Mouse (Mus musculus): ENCODE measurements around the gene Slit2.

DNA sequence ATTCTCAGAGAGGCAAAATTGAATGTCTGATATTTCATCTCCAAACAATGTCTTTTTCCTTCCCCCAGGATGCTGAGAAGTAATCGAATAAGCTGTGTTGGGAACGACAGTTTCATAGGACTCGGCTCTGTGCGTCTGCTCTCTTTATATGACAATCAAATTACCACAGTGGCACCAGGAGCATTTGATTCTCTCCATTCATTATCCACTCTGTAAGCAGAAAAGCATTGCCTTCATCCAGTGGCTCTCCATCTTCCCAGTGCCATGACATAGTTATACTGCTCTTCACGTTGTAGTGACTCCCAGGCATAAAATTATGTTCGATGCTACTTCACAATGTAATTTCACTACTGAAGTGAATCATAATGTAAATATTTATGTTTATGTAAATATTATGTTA, 252.3 kb downstream of the Slit2 start:
- TF ChIP-seq CTCF (IDR thresholded peaks at IDR 0.05; ENCODE audit: low read depth, low read length) (no peak), POLR2A (IDR thresholded peaks at IDR 0.05; ENCODE audit: borderline replicate concordance, low read depth, low read length) (no peak)

All from bone marrow macrophage, adult 2 months (primary cell).